ENCODE assay signal across 9 mouse cellular contexts in the genomic region with DNA sequence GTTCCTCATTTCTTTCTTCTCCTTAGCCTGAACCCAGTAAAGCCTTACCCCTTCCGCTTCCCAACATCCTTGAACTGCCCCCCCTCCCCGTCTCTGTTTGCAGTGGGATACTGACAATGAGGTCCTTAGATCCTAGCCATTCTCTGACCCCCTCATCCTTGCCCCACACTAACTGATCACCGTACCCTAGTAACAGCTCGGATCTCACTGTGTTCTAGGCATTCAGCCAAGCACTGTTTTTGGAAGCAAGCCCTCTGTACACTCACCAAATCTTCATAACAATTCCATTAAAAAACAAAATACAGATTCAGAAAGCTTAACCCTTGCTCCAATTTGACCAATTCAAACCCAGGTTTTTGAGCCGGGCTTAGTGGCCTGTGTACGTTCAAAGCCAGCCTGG. TPM values are rescaled to one million over a fixed set of nuclear protein-coding genes. Genes with fewer than 3 reads are reported as not detected.
A peak's percentile ranks its signal among the peaks of the same experiment; 100 is the strongest.
DNase-seq lines count a peak whose midpoint lies in the region; ATAC-seq lines count a peak whose summit lies in the region.
"Had no signal": no experiment of that assay in that cellular context is flagged by ENCODE, and none has a peak within 500 bp of the region (broad histone marks: within the 10 kb centered on the region; RNA-seq: fewer than 3 reads in every experiment).

No protein-coding gene starts in this region.

- H3K27me3 ChIP-seq in intestine, embryonic 15.5 days (replicated peaks) = peaks cover 35% of the 10 kb centered on the region
- peaks cover 31% of the 10 kb centered on the region for H3K27me3 ChIP-seq in intestine, embryonic 16.5 days (replicated peaks; ENCODE audit: control insufficient read depth, insufficient read depth, low read length)
- H3K27me3 ChIP-seq in forebrain, embryonic 12.5 days = peaks cover 41% of the 10 kb centered on the region
- peaks cover 46% of the 10 kb centered on the region for H3K27me3 ChIP-seq in midbrain, embryonic 10.5 days (ENCODE audit: low read depth, poor library complexity, severe bottlenecking)

- WGBS in intestine, embryonic 15.5 days = 61% methylated on average over 6 of the region's 6 CpGs
- 54% methylated on average over 6 of the region's 6 CpGs for WGBS in intestine, embryonic 16.5 days
- WGBS in forebrain, embryonic 12.5 days = 61% methylated on average over 6 of the region's 6 CpGs
- WGBS in midbrain, embryonic 10.5 days = 68% methylated on average over 6 of the region's 6 CpGs

- H3K9me3 ChIP-seq in intestine, embryonic 15.5 days = no peaks in the 10 kb centered on the region
- H3K9me3 ChIP-seq in intestine, embryonic 16.5 days (ENCODE audit: control insufficient read depth, low read length) = no peaks in the 10 kb centered on the region
- no peaks in the 10 kb centered on the region for H3K9me3 ChIP-seq in forebrain, embryonic 12.5 days
- H3K9me3 ChIP-seq in midbrain, embryonic 10.5 days (replicated peaks) = no peaks in the 10 kb centered on the region
- H3K9me3 ChIP-seq: heart, embryonic 15.5 days had no signal

- no peaks in the 10 kb centered on the region for H3K36me3 ChIP-seq in intestine, embryonic 15.5 days
- no peaks in the 10 kb centered on the region for H3K36me3 ChIP-seq in intestine, embryonic 16.5 days (ENCODE audit: control insufficient read depth, insufficient read depth, low read length)
- H3K36me3 ChIP-seq in forebrain, embryonic 12.5 days (replicated peaks) = no peaks in the 10 kb centered on the region
- peaks cover 14% of the 10 kb centered on the region for H3K36me3 ChIP-seq in midbrain, embryonic 10.5 days
- H3K36me3 ChIP-seq: heart, embryonic 15.5 days had no signal

- DNase-seq in cerebellum, adult 11 months = peak; percentile 83
- DNase-seq in midbrain, embryonic 10.5 days (ENCODE audit: low spot score) = no peak
- DNase-seq in urinary bladder, adult 18-20 months (ENCODE audit: low spot score in 2 of 2) = no peak
- DNase-seq in lung, postnatal 36 days = no peak

- no peak overlapping the region for H3K27ac ChIP-seq in intestine, embryonic 15.5 days
- no peak overlapping the region for H3K27ac ChIP-seq in intestine, embryonic 16.5 days (ENCODE audit: low read length)
- peak overlapping the region; percentile 54 for H3K27ac ChIP-seq in forebrain, embryonic 12.5 days
- H3K27ac ChIP-seq in midbrain, embryonic 10.5 days (replicated peaks) = peak overlapping the region; percentile 46
- H3K27ac ChIP-seq: heart, embryonic 15.5 days had no signal

- H3K4me3 ChIP-seq in intestine, embryonic 15.5 days (replicated peaks) = no peak overlapping the region
- H3K4me3 ChIP-seq in intestine, embryonic 16.5 days (ENCODE audit: low read length) = no peak overlapping the region
- peak overlapping the region; percentile 37 for H3K4me3 ChIP-seq in forebrain, embryonic 12.5 days (replicated peaks)
- peak overlapping the region; percentile 72 for H3K4me3 ChIP-seq in midbrain, embryonic 10.5 days
- H3K4me3 ChIP-seq: heart, embryonic 15.5 days had no signal

- no peak overlapping the region for H3K9ac ChIP-seq in intestine, embryonic 15.5 days
- H3K9ac ChIP-seq in intestine, embryonic 16.5 days (ENCODE audit: low read depth, low read length) = no peak overlapping the region
- H3K9ac ChIP-seq in forebrain, embryonic 12.5 days = peak overlapping the region; percentile 34; the same call in 1 of the 2 replicates
- H3K9ac ChIP-seq: heart, embryonic 15.5 days had no signal

- ATAC-seq in intestine, embryonic 15.5 days = no peak
- no peak for ATAC-seq in intestine, embryonic 16.5 days
- no peak for ATAC-seq in forebrain, embryonic 12.5 days (ENCODE audit: low FRiP score)
- no peak for ATAC-seq in granulocyte monocyte progenitor cell, adult 5-6 weeks (replicated peaks; ENCODE audit: poor library complexity, severe bottlenecking)

- peak overlapping the region; percentile 41; the same call in 1 of the 2 replicates for H3K4me2 ChIP-seq in intestine, embryonic 15.5 days (replicated peaks)
- H3K4me2 ChIP-seq in intestine, embryonic 16.5 days (ENCODE audit: low read depth, low read length) = no peak overlapping the region
- peak overlapping the region; percentile 47 for H3K4me2 ChIP-seq in forebrain, embryonic 12.5 days

- peaks cover 24% of the 10 kb centered on the region for H3K4me1 ChIP-seq in intestine, embryonic 15.5 days (replicated peaks)
- H3K4me1 ChIP-seq in intestine, embryonic 16.5 days (ENCODE audit: control insufficient read depth, insufficient read depth, low read length) = peaks cover 10% of the 10 kb centered on the region
- peaks cover 48% of the 10 kb centered on the region for H3K4me1 ChIP-seq in forebrain, embryonic 12.5 days
- H3K4me1 ChIP-seq in midbrain, embryonic 10.5 days = peaks cover 60% of the 10 kb centered on the region

RNA-seq across cellular contexts. Expression of gene Kcnc3, which starts 3.8 kb away (rescaled TPM):
- 0.27 and 0.36 TPM in 2 replicates for polyA plus RNA-seq in intestine, embryonic 15.5 days (2015; fragmentation: Nextera tagmentation; extraction: Ambion mirVana)
- polyA plus RNA-seq in intestine, embryonic 16.5 days (2015; fragmentation: Nextera tagmentation; extraction: Ambion mirVana) = 0.20 and 0.22 TPM in 2 replicates
- polyA plus RNA-seq in forebrain, embryonic 12.5 days (2016; fragmentation: Nextera tagmentation; extraction: Ambion mirVana) = 1.7 and 1.9 TPM in 2 replicates
- polyA plus RNA-seq in midbrain, embryonic 10.5 days (2016; fragmentation: Nextera tagmentation; extraction: Ambion mirVana) = 1.1 and 1.2 TPM in 2 replicates
- 0.36 and 0.92 TPM in 2 replicates for total RNA-seq in granulocyte monocyte progenitor cell, adult 5-6 weeks (2014; fragmentation: Nextera tagmentation)
- total RNA-seq in granulocyte monocyte progenitor cell, adult 5-6 weeks (2017) = 0.05 TPM in 1 of 2 replicates, not detected in the other

RNA-seq across cellular contexts. Expression of gene Napsa, which starts 22.1 kb away (rescaled TPM):
- polyA plus RNA-seq in intestine, embryonic 15.5 days (2015; fragmentation: Nextera tagmentation; extraction: Ambion mirVana) = 3.1 and 3.6 TPM in 2 replicates
- polyA plus RNA-seq in intestine, embryonic 16.5 days (2015; fragmentation: Nextera tagmentation; extraction: Ambion mirVana) = 3.4 and 3.9 TPM in 2 replicates
- 0.38 and 0.51 TPM in 2 replicates for polyA plus RNA-seq in forebrain, embryonic 12.5 days (2016; fragmentation: Nextera tagmentation; extraction: Ambion mirVana)
- polyA plus RNA-seq in midbrain, embryonic 10.5 days (2016; fragmentation: Nextera tagmentation; extraction: Ambion mirVana) = 0.36 and 0.42 TPM in 2 replicates
- 258 and 328 TPM in 2 replicates for total RNA-seq in granulocyte monocyte progenitor cell, adult 5-6 weeks (2014; fragmentation: Nextera tagmentation)
- total RNA-seq in granulocyte monocyte progenitor cell, adult 5-6 weeks (2017) = 107 and 112 TPM in 2 replicates

RNA-seq across cellular contexts. Expression of gene Nr1h2, which starts 40.5 kb away (rescaled TPM):
- polyA plus RNA-seq in intestine, embryonic 15.5 days (2015; fragmentation: Nextera tagmentation; extraction: Ambion mirVana) = 66.3 and 69.5 TPM in 2 replicates
- 79.3 and 83.3 TPM in 2 replicates for polyA plus RNA-seq in intestine, embryonic 16.5 days (2015; fragmentation: Nextera tagmentation; extraction: Ambion mirVana)
- 72.7 and 73.5 TPM in 2 replicates for polyA plus RNA-seq in forebrain, embryonic 12.5 days (2016; fragmentation: Nextera tagmentation; extraction: Ambion mirVana)
- 82.8 and 84.2 TPM in 2 replicates for polyA plus RNA-seq in midbrain, embryonic 10.5 days (2016; fragmentation: Nextera tagmentation; extraction: Ambion mirVana)
- 56.8 and 63.3 TPM in 2 replicates for total RNA-seq in granulocyte monocyte progenitor cell, adult 5-6 weeks (2014; fragmentation: Nextera tagmentation)
- total RNA-seq in granulocyte monocyte progenitor cell, adult 5-6 weeks (2017) = 21.5 and 34.6 TPM in 2 replicates

RNA-seq across cellular contexts. Expression of gene Pold1, which starts 45.6 kb away (rescaled TPM):
- polyA plus RNA-seq in intestine, embryonic 15.5 days (2015; fragmentation: Nextera tagmentation; extraction: Ambion mirVana) = 72.0 and 76.0 TPM in 2 replicates
- 68.5 and 76.4 TPM in 2 replicates for polyA plus RNA-seq in intestine, embryonic 16.5 days (2015; fragmentation: Nextera tagmentation; extraction: Ambion mirVana)
- 111 and 126 TPM in 2 replicates for polyA plus RNA-seq in forebrain, embryonic 12.5 days (2016; fragmentation: Nextera tagmentation; extraction: Ambion mirVana)
- 168 and 179 TPM in 2 replicates for polyA plus RNA-seq in midbrain, embryonic 10.5 days (2016; fragmentation: Nextera tagmentation; extraction: Ambion mirVana)
- 102 and 131 TPM in 2 replicates for total RNA-seq in granulocyte monocyte progenitor cell, adult 5-6 weeks (2014; fragmentation: Nextera tagmentation)
- total RNA-seq in granulocyte monocyte progenitor cell, adult 5-6 weeks (2017) = 63.4 and 70.2 TPM in 2 replicates

Comparison
In these comparisons a context has a peak if more than half of its experiments do, and no peak if none do; other contexts are left out.
1. H3K27ac ChIP-seq: peak in forebrain, embryonic 12.5 days (single experiment) and midbrain, embryonic 10.5 days (single experiment); none in intestine, embryonic 15.5 days (single experiment) and intestine, embryonic 16.5 days (single experiment).
2. H3K4me3 ChIP-seq: peak in forebrain, embryonic 12.5 days (single experiment) and midbrain, embryonic 10.5 days (single experiment); none in intestine, embryonic 15.5 days (single experiment) and intestine, embryonic 16.5 days (single experiment).